Mouse (Mus musculus) heart, postnatal 4 days (tissue): ENCODE data around the gene Insig1. TPM values are rescaled to one million over a fixed set of nuclear protein-coding genes. Genes with fewer than 3 reads are reported as not detected.

Experiments
- DNase-seq: peaks from one replicate; pipeline ENCODE4 v3.0.0; 2021
- total RNA-seq, 2 experiments: library from RNA; stranded (reverse); gene quantifications; 2 replicates each; pipeline ENCODE4 v1.2.3; 2021

Gene Insig1
- 10 to 100 TPM; 53.3 to 54.0 TPM for total RNA-seq

GRCm38 (mm10) chr5:28070828-28071455, at the start of gene Insig1:
Gene Insig1 (plus strand): TSS chr5:28071363.
- DNase-seq, result peak; percentile 99

DNA sequence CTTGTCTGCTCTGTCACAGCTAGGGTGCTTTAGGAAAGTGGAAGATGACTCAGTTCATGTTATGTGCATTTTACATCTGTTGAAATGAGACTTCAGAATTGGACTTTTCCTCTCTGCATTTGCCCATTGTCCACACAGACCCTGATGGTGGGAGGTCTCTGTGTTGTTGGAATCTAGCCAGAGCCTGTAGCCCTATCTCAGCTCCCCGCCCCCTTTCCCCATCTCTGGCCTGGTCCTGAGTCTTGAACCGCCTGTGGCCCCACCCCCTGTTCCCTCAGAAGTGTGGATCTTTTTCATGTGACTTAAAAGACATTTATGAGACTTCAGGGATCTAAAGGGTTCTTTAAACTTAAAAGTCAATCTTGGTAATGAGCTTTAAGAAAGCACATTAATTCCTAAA, 47.7 kb upstream of the Insig1 start:
- no peak for DNase-seq

DNA sequence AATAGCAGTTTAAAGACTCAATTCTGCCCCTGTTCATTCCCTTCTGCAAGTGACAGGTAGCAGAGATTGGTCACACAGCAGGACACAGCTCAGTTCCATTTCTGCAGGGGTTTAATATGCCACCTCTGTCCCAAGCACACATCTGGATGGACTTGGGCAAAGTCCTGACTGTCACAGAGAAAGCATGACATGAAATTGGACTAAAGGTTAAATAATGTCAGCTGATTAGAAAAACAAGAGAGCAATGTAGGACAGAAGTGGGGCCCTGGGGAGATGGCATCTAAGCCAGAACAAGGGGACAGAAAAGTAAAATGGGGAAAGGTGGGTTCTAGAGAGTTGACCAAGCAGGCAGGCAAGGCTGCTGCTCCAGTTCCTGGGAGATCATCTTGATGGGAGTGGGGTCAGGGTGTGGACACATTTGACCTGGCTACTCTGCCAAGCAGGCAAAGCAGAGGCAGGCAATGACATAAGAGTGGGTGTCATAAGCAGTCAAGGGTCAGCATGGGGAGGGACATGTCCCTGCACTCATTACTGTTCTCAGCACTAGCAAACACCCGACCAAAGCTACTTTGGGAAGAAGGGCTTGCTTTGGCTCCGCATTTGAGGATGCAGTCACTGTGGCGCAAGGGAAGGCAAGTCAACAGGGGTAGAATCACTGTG, 39.5 kb upstream of the Insig1 start:
- DNase-seq, result no peak

DNA sequence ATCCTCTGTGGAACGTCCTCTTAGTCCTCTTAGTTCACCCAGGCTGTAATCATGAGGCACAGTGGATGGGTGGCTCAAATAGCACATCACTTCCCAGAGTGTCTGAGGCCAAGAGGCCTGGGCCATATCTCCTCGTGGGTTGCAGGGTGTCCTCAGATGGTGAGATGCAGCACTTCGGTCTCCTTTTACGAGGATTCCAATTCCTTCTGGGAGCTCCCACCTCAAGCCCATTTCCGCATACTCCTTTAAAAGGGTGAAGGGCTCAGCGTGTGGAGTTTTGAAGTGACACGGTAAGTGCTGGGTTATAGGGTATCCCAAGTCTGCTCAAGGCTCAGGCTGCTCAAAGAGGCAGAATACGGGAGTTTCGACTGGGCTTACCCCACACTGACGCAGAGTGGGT, 38.3 kb upstream of the Insig1 start:
- no peak for DNase-seq

DNA sequence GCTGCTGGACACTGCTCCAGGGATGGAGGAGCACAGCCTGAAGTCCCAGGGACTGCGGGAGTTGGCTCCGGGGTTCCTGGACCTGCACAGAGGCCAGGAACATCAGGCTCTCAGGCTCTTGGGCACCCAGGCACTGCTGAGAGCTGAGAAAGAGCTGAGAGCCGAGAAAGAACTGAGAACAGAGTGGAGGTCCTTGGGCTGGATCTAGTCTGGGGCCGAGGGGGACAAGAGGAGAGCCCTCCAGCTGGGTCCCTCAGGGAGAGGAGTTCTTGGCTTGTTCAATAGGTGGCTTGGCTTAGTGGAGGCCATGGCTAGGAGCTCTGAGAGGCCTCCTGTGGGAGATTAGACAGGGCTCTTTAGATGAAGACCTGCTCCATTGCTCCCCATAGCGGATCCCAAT, 37.9 kb upstream of the Insig1 start:
- no peak for DNase-seq

DNA sequence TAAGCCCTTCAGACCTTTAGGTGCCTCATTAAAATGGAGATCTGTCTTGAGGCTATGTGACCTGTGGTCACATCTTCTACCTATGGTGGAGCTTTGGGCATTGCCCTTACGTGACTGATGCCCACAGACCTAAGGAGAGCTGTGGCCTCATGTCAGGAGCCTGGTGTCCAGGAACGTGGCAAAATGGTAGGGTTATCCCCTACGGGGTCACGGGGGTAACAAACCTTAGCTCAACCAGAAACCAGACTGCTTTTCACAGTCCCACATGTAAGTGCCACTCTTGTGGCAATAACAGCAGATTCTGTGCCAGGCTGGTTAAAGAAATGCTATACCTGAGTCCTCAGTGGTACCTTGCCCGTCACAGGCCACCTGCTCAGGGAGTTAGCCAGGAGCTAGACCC, 37.3 kb upstream of the Insig1 start:
- no peak for DNase-seq

DNA sequence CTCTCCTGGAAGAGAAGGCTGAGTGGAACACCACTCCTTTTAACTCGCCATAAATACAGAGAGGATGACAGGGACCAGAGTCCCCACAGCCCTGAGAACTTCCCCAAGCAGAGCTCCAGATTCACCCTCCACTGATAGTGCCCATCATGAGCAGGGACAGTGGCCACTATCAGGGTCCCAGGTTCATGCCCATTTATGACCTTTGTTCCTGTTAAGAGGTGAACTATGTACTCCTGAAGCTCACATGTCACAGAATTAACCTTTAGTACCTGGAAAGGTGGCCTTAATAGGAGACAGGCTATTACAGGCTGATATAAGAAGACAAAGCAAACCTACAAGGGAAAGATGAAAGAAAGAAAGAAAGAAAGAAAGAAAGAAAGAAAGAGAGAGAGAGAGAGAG, 35.2 kb upstream of the Insig1 start:
- DNase-seq, result no peak

- DNase-seq, result no peak
Observed at GRCm38 (mm10) chr5:28036518-28036917, 34.6 kb upstream of the Insig1 start.

DNA sequence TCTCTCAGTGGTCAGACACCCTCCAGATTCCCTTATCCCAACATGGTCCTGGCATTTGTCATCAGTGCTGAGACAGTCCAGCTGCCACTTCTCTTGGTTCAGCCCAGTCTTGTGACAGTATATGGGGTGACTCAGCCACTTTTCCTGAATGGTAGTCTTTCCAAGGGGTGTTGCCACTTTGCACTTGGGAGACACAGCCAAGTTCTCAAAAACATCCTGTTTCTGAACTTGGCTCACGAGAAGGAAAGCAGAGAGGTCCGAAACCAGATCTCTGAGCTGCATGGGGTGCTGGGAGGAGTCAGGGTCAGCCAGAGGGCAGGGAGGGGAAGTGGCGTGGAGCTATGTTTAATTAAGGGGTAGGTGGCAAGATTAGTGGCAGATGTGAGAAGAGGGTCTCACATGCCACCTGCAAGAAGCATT, 34.0 kb upstream of the Insig1 start:
- DNase-seq, result peak; percentile 50

DNA sequence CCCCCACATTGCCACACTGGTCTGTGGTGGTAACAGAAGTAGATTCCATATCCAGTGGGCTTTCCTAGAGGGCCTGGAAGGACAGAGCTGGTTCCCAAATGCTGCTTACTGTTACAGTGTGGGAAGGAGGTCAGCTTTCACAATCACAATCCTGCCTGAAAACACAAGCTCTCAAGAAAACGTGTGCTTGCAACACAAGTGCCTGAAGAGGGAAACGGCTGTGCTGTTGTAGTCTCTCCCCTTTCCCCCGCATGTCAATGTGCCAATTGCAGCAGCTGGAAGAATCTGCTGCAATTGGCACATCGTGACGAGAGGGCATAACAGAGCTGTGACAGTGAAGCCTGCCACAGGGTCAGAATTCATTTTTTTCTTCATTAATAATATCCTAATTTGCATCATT, 33.5 kb upstream of the Insig1 start:
- DNase-seq, result peak; percentile 24

- peak; percentile 86 for DNase-seq
Observed at GRCm38 (mm10) chr5:28038115-28038514, 33.0 kb upstream of the Insig1 start.

DNA sequence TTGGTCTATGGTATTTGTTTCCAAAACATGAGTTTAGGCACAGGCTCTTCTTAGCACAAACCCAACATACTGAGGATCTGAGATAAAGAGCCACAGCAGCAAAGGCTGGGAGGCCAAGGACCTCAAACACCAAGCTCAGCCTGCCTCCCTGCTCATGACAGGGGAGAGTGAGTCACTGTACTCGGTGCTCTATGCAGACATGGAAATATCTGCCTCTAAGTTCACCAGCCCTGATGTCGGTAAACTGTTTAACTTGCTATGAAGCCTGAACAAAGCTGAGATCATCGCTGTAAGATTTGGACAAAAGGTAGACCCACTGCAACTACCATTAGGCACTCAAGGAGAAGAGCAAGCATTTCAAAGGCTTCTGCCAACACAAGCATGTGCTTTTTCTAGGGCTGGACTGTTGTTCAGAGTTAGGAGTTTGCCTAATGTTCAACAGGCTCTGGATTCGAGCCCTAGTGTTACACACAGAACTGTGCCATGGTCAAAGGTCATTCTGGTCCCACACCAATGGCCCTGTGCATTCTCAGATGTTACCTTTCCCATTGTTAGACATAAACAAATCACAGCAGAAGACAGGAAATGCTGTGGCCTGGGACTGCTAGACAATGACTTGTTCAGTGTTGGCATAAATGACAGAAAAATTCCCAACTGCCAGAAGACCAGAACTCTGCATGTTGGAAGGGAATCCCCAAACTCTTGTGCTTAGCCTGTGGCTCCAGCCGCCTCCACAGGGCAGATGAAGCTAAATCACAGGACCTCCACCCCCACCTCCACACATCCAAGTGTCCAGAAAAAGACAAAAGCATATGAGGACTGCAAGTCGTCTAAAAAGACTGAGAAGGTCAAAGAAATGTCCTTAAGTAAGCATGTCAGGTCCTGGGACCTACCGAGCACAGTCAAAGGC, 31.2 kb upstream of the Insig1 start:
- no peak for DNase-seq

DNA sequence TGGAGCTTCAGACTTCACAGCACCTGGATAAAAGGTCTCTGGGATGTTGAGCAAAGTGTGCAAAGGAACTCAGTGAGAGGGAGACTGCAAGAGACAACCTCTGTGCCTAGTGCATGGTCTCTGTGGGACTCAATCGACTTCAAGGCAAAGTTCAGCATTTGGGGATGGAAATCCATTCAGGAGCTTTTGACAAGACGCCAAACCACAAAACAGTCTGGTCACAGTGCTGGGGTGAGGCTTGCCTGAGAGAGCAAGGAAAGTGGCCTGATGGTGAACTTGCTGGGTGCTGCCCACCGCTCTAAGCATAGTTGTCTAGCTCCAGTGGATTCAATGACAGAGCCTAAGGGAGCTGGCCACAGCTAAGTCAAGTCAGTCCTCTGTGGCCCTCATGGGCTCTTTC, 30.4 kb upstream of the Insig1 start:
- DNase-seq, result no peak

- no peak for DNase-seq
Observed at GRCm38 (mm10) chr5:28042021-28042420, 29.1 kb upstream of the Insig1 start.

GRCm38 (mm10) chr5:28042779-28043178, 28.4 kb upstream of the Insig1 start:
- DNase-seq, result no peak

DNA sequence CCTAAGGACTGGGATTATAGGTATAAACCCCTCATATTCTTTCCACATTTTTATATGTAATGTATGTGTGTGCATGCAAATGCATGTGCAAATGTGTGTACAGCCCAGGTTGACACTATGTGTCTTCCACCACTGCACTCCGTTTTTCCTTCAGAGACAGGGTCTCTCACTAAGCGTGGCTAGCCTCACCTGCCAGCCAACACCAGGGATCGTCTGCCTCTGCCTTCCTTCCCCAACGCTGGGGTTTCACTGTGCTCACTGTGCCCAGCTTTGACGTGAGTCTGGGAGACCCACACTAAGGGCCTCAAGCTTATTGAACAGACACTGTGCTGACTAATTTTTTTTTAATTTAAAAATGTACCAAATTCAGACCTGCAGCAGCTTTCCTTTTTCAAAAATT, 27.8 kb upstream of the Insig1 start:
- DNase-seq, result no peak

GRCm38 (mm10) chr5:28046966-28047365, 24.2 kb upstream of the Insig1 start:
- DNase-seq, result no peak

DNA sequence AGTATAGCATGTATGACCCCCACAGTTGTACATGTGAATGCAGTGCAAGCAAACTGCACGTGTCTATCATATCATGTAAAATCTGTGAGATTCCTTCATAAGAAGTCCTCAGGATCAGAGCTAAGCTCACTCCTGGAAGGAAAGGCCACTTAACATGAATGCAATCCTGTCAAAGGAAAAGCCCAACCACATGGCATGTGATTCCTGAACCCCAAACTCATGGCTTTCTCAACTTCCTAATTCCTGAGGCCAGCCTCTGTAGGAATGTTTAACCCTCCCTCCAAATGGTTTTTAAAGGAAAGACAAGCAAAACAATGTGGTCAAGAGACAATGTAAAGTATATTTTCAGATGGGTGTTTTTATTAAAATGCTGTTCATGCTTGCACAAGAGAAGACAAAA, 23.2 kb upstream of the Insig1 start:
- no peak for DNase-seq

- no peak for DNase-seq
Observed at GRCm38 (mm10) chr5:28055450-28055849, 15.7 kb upstream of the Insig1 start.

DNA sequence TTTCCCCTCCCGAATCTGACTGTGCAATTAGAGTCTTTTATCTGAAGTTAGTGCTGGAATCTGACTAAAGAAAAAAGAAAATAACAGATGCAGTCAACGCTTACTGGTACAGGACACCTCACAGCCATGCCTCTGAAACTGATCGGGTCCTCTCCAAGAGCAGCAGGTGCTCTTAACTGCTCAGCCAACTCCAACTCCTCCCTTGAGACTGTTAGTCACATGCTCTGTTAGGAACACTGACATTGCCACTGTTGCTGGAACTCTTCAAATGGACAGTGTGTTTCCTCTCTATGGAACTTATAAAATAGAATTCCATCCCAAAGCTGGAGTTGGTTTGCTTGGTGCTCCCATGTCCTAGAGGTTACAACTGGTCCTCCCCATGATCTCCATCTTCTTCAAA, 14.3 kb upstream of the Insig1 start:
- DNase-seq, result no peak

GRCm38 (mm10) chr5:28060506-28060905, 10.7 kb upstream of the Insig1 start:
- no peak for DNase-seq

GRCm38 (mm10) chr5:28061011-28061410, 10.2 kb upstream of the Insig1 start:
- no peak for DNase-seq

- no peak for DNase-seq
Observed at GRCm38 (mm10) chr5:28063989-28064624, 7.1 kb upstream of the Insig1 start.
